Mouse (Mus musculus): ENCODE data around the gene Ddr1. TPM values are rescaled to one million over a fixed set of nuclear protein-coding genes. Genes with fewer than 3 reads are reported as not detected.

Gene Ddr1
- polyA plus RNA-seq, 1 experiment: 11.9 TPM

DNA sequence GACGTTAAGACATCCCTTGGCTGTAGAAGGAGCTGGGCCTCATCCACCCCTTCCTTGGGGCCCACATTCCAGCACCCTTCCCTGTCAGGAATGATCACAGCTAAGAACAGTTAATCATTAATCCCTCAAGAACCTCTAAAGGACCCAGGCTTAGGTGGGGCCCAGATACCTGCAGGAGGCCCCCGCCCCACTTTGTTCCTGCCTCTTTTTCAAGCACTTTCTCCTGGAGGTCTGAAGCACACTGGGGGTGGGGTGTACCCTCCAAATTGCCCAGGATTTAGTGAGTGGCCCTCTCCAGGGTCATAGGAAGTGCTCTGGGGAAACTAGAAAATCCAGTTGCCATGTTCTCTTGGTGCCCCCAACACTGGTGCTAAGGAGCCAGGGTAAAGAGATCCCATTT is 55.0 kb downstream of the Ddr1 start:
- no peaks in the 10 kb centered on the region for H3K27me3 ChIP-seq (ENCODE audit: control insufficient read depth, insufficient read depth, low read length)
- no peak overlapping the region for H3K27ac ChIP-seq (ENCODE audit: control insufficient read depth, insufficient read depth, low read depth, low read length)
- TF ChIP-seq CTCF (IDR thresholded peaks at IDR 0.05; ENCODE audit: control insufficient read depth, insufficient read depth, insufficient replicate concordance, low read depth, low read length) (no peak), POLR2A (IDR thresholded peaks at IDR 0.05; ENCODE audit: control insufficient read depth, low read depth, low read length) (no peak)
- H3K4me1 ChIP-seq (ENCODE audit: control insufficient read depth, insufficient read depth, low read length): no peaks in the 10 kb centered on the region
- no peaks in the 10 kb centered on the region for H3K36me3 ChIP-seq (ENCODE audit: control insufficient read depth, insufficient read depth, low read length)
- no peak overlapping the region for H3K4me3 ChIP-seq (ENCODE audit: control insufficient read depth, low read depth, low read length)

- H3K27ac ChIP-seq (ENCODE audit: control insufficient read depth, insufficient read depth, low read depth, low read length): no peak within 1 kb of the TSS
- no peak for TF ChIP-seq CTCF (IDR thresholded peaks at IDR 0.05; ENCODE audit: control insufficient read depth, insufficient read depth, insufficient replicate concordance, low read depth, low read length)
- TF ChIP-seq POLR2A (IDR thresholded peaks at IDR 0.05; ENCODE audit: control insufficient read depth, low read depth, low read length): no peak
Measured at GRCm38 (mm10) chr17:35643609-35644236, 60.7 kb downstream of the Ddr1 start, which contains the start of gene Mucl3. Gene Mucl3, minus strand, starts transcription at chr17:35643695.

DNA sequence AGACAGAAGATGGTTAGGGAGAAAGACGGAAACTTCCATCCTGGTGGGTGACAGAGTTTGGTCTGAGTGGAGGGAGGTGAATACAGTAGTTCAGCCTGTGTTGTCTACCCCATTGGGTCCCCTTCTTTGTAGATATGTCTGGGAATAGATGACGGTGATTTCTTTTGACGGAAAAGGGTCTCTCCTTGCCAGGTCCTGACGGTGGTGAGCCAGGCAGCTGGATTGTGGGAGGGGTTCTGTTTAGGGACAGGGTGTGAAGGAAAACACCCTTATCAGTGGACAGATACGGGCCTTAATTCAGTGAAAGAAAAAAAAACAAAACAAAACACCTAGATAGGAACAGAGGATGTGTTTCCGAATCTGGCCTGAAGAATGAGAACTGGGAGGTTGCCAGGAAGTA is 65.1 kb downstream of the Ddr1 start:
- Histone ChIP-seq H3K4me3 (ENCODE audit: control insufficient read depth, low read depth, low read length) (peak overlapping the region; percentile 21; the same call in 1 of the 2 replicates), H3K27me3 (ENCODE audit: control insufficient read depth, insufficient read depth, low read length) (no peaks in the 10 kb centered on the region), H3K36me3 (ENCODE audit: control insufficient read depth, insufficient read depth, low read length) (no peaks in the 10 kb centered on the region), H3K4me1 (ENCODE audit: control insufficient read depth, insufficient read depth, low read length) (peaks cover 18% of the 10 kb centered on the region), H3K27ac (ENCODE audit: control insufficient read depth, insufficient read depth, low read depth, low read length) (no peak overlapping the region)
- TF ChIP-seq POLR2A (IDR thresholded peaks at IDR 0.05; ENCODE audit: control insufficient read depth, low read depth, low read length) (no peak), CTCF (IDR thresholded peaks at IDR 0.05; ENCODE audit: control insufficient read depth, insufficient read depth, insufficient replicate concordance, low read depth, low read length) (no peak)

More at GRCm38 (mm10) chr17:35643609-35644236, 60.7 kb downstream of the Ddr1 start, which contains the start of gene Mucl3:
- H3K4me3 ChIP-seq (ENCODE audit: control insufficient read depth, low read depth, low read length): no peak within 1 kb of the TSS
- H3K36me3 ChIP-seq (ENCODE audit: control insufficient read depth, insufficient read depth, low read length): no peaks in the 10 kb centered on the region
- H3K27me3 ChIP-seq (ENCODE audit: control insufficient read depth, insufficient read depth, low read length): no peaks in the 10 kb centered on the region
- peaks cover 8% of the 10 kb centered on the region for H3K4me1 ChIP-seq (ENCODE audit: control insufficient read depth, insufficient read depth, low read length)

- Histone ChIP-seq H3K4me1 (ENCODE audit: control insufficient read depth, insufficient read depth, low read length) (peaks cover 17% of the 10 kb centered on the region), H3K27me3 (ENCODE audit: control insufficient read depth, insufficient read depth, low read length) (no peaks in the 10 kb centered on the region), H3K4me3 (ENCODE audit: control insufficient read depth, low read depth, low read length) (no peak overlapping the region), H3K36me3 (ENCODE audit: control insufficient read depth, insufficient read depth, low read length) (no peaks in the 10 kb centered on the region), H3K27ac (ENCODE audit: control insufficient read depth, insufficient read depth, low read depth, low read length) (no peak overlapping the region)
- TF ChIP-seq CTCF (IDR thresholded peaks at IDR 0.05; ENCODE audit: control insufficient read depth, insufficient read depth, insufficient replicate concordance, low read depth, low read length): no peak
- TF ChIP-seq POLR2A (IDR thresholded peaks at IDR 0.05; ENCODE audit: control insufficient read depth, low read depth, low read length): no peak
Measured at GRCm38 (mm10) chr17:35638475-35639190, 65.8 kb downstream of the Ddr1 start.

DNA sequence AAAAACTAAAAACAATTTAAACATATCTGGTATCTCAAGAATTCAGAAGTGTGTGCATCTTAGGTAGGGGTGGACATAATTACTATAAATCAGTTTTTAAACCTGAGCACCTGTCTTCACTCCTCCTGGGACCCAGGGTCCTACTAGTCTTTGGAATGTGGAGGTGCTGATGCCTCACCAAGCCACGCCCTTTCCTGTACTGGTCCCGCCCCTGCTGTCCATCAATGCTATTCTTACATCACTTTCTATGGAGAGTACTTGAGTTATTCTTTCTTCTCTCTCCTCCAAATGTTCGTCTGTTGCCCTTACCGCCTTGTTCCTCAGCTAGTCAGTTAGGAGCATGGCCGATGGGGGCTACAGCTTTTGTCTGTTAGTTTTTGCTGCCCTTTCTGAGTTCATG is 68.1 kb downstream of the Ddr1 start:
- H3K36me3 ChIP-seq (ENCODE audit: control insufficient read depth, insufficient read depth, low read length): no peaks in the 10 kb centered on the region
- H3K4me3 ChIP-seq (ENCODE audit: control insufficient read depth, low read depth, low read length): no peak overlapping the region
- TF ChIP-seq POLR2A (IDR thresholded peaks at IDR 0.05; ENCODE audit: control insufficient read depth, low read depth, low read length) (no peak), CTCF (IDR thresholded peaks at IDR 0.05; ENCODE audit: control insufficient read depth, insufficient read depth, insufficient replicate concordance, low read depth, low read length) (no peak)
- no peaks in the 10 kb centered on the region for H3K27me3 ChIP-seq (ENCODE audit: control insufficient read depth, insufficient read depth, low read length)
- no peak overlapping the region for H3K27ac ChIP-seq (ENCODE audit: control insufficient read depth, insufficient read depth, low read depth, low read length)
- H3K4me1 ChIP-seq (ENCODE audit: control insufficient read depth, insufficient read depth, low read length): peaks cover 15% of the 10 kb centered on the region

GRCm38 (mm10) chr17:35635699-35636111 is 68.7 kb downstream of the Ddr1 start:
- TF ChIP-seq POLR2A (IDR thresholded peaks at IDR 0.05; ENCODE audit: control insufficient read depth, low read depth, low read length) (no peak), CTCF (IDR thresholded peaks at IDR 0.05; ENCODE audit: control insufficient read depth, insufficient read depth, insufficient replicate concordance, low read depth, low read length) (peak; percentile 63; the same call in 1 of the 2 replicates)
- Histone ChIP-seq H3K27me3 (ENCODE audit: control insufficient read depth, insufficient read depth, low read length) (no peaks in the 10 kb centered on the region), H3K36me3 (ENCODE audit: control insufficient read depth, insufficient read depth, low read length) (no peaks in the 10 kb centered on the region), H3K4me1 (ENCODE audit: control insufficient read depth, insufficient read depth, low read length) (peaks cover 15% of the 10 kb centered on the region), H3K4me3 (ENCODE audit: control insufficient read depth, low read depth, low read length) (peak overlapping the region; percentile 66), H3K27ac (ENCODE audit: control insufficient read depth, insufficient read depth, low read depth, low read length) (no peak overlapping the region)

- Histone ChIP-seq H3K27me3 (ENCODE audit: control insufficient read depth, insufficient read depth, low read length) (no peaks in the 10 kb centered on the region), H3K36me3 (ENCODE audit: control insufficient read depth, insufficient read depth, low read length) (no peaks in the 10 kb centered on the region), H3K4me3 (ENCODE audit: control insufficient read depth, low read depth, low read length) (no peak overlapping the region), H3K27ac (ENCODE audit: control insufficient read depth, insufficient read depth, low read depth, low read length) (no peak overlapping the region), H3K4me1 (ENCODE audit: control insufficient read depth, insufficient read depth, low read length) (peaks cover 15% of the 10 kb centered on the region)
- TF ChIP-seq CTCF (IDR thresholded peaks at IDR 0.05; ENCODE audit: control insufficient read depth, insufficient read depth, insufficient replicate concordance, low read depth, low read length) (no peak), POLR2A (IDR thresholded peaks at IDR 0.05; ENCODE audit: control insufficient read depth, low read depth, low read length) (no peak)
Measured at GRCm38 (mm10) chr17:35635202-35635601, 69.2 kb downstream of the Ddr1 start.

All from testis, adult 2 months (tissue).